Mouse (Mus musculus): ENCODE data around the gene Scai. TPM values are rescaled to one million over a fixed set of nuclear protein-coding genes. Genes with fewer than 3 reads are reported as not detected.
"Not testable (repeated sequence)": the region's sequence is repeated elsewhere in the genome, so short reads cannot be mapped to it uniquely, and the experiment has no call there.

Gene Scai
- polyA plus RNA-seq (2014; fragmentation: Nextera tagmentation; extraction: Ambion mirVana), result 12.1 and 16.6 TPM in 2 replicates

- Histone ChIP-seq H3K4me2 (replicated peaks; ENCODE audit: low read depth, low read length) (peak within 1 kb of the TSS; percentile 68), H3K27ac (ENCODE audit: low read length) (peak within 1 kb of the TSS; percentile 93), H3K9me3 (ENCODE audit: control insufficient read depth, low read depth, low read length) (no peaks in the 10 kb centered on the region), H3K4me1 (ENCODE audit: control insufficient read depth, insufficient read depth, low read length) (peaks cover 5% of the 10 kb centered on the region; the same call in 1 of the 2 replicates), H3K4me3 (ENCODE audit: low read depth, low read length) (peak within 1 kb of the TSS; percentile 81), H3K9ac (replicated peaks; ENCODE audit: low read depth, low read length) (peak within 1 kb of the TSS; percentile 54), H3K27me3 (ENCODE audit: control insufficient read depth, insufficient read depth, low read length) (no peaks in the 10 kb centered on the region), H3K36me3 (ENCODE audit: control insufficient read depth, insufficient read depth, low read length) (peaks cover 3% of the 10 kb centered on the region; the same call in 1 of the 2 replicates)
- peak; percentile 100 for ATAC-seq (ENCODE audit: insufficient number of reproducible peaks, insufficient read depth, low FRiP score, low read depth)
- under 1% methylated on average over 39 of the region's 41 CpGs for WGBS
Observed at GRCm38 (mm10) chr2:39190561-39191056, at the start of gene Scai. TSS of gene Scai (minus strand) at chr2:39190734.

GRCm38 (mm10) chr2:39226731-39227130, 36.2 kb upstream of the Scai start:
- no peak for ATAC-seq (ENCODE audit: insufficient number of reproducible peaks, insufficient read depth, low FRiP score, low read depth)
- Histone ChIP-seq H3K27ac (ENCODE audit: low read length) (peak overlapping the region; percentile 49; the same call in 1 of the 2 replicates), H3K27me3 (ENCODE audit: control insufficient read depth, insufficient read depth, low read length) (no peaks in the 10 kb centered on the region), H3K4me1 (ENCODE audit: control insufficient read depth, insufficient read depth, low read length) (peaks cover 7% of the 10 kb centered on the region; the same call in 1 of the 2 replicates), H3K9ac (replicated peaks; ENCODE audit: low read depth, low read length) (no peak overlapping the region), H3K36me3 (ENCODE audit: control insufficient read depth, insufficient read depth, low read length) (no peaks in the 10 kb centered on the region), H3K4me2 (replicated peaks; ENCODE audit: low read depth, low read length) (peak overlapping the region; percentile 48), H3K9me3 (ENCODE audit: control insufficient read depth, low read depth, low read length) (no peaks in the 10 kb centered on the region), H3K4me3 (ENCODE audit: low read depth, low read length) (peak overlapping the region; percentile 68)
- 30% methylated on average over 3 of the region's 3 CpGs for whole genome bisulfite sequencing

GRCm38 (mm10) chr2:39226019-39226640, 35.6 kb upstream of the Scai start, which contains the start of gene Ppp6c:
TSS of gene Ppp6c (minus strand) at chr2:39226451.
- Histone ChIP-seq H3K4me2 (replicated peaks; ENCODE audit: low read depth, low read length) (peak within 1 kb of the TSS; percentile 59), H3K9me3 (ENCODE audit: control insufficient read depth, low read depth, low read length) (no peaks in the 10 kb centered on the region), H3K4me1 (ENCODE audit: control insufficient read depth, insufficient read depth, low read length) (peaks cover 7% of the 10 kb centered on the region; the same call in 1 of the 2 replicates), H3K27ac (ENCODE audit: low read length) (peak within 1 kb of the TSS; percentile 93), H3K4me3 (ENCODE audit: low read depth, low read length) (peak within 1 kb of the TSS; percentile 68), H3K27me3 (ENCODE audit: control insufficient read depth, insufficient read depth, low read length) (no peaks in the 10 kb centered on the region), H3K9ac (replicated peaks; ENCODE audit: low read depth, low read length) (peak within 1 kb of the TSS; percentile 82), H3K36me3 (ENCODE audit: control insufficient read depth, insufficient read depth, low read length) (no peaks in the 10 kb centered on the region)
- under 1% methylated on average over 52 of the region's 56 CpGs for WGBS
- peak; percentile 98 for ATAC-seq (ENCODE audit: insufficient number of reproducible peaks, insufficient read depth, low FRiP score, low read depth)

GRCm38 (mm10) chr2:39225331-39226018, 34.9 kb upstream of the Scai start:
- 3% methylated on average over 29 of the region's 36 CpGs for WGBS

GRCm38 (mm10) chr2:39224621-39225020, 34.1 kb upstream of the Scai start:
- Histone ChIP-seq H3K9ac (replicated peaks; ENCODE audit: low read depth, low read length) (no peak overlapping the region), H3K27me3 (ENCODE audit: control insufficient read depth, insufficient read depth, low read length) (no peaks in the 10 kb centered on the region), H3K36me3 (ENCODE audit: control insufficient read depth, insufficient read depth, low read length) (no peaks in the 10 kb centered on the region), H3K27ac (ENCODE audit: low read length) (no peak overlapping the region), H3K4me3 (ENCODE audit: low read depth, low read length) (peak overlapping the region; percentile 68; the same call in 1 of the 2 replicates), H3K4me1 (ENCODE audit: control insufficient read depth, insufficient read depth, low read length) (peaks cover 7% of the 10 kb centered on the region; the same call in 1 of the 2 replicates), H3K4me2 (replicated peaks; ENCODE audit: low read depth, low read length) (peak overlapping the region; percentile 59), H3K9me3 (ENCODE audit: control insufficient read depth, low read depth, low read length) (no peaks in the 10 kb centered on the region)
- no peak for ATAC-seq (ENCODE audit: insufficient number of reproducible peaks, insufficient read depth, low FRiP score, low read depth)

More at GRCm38 (mm10) chr2:39225331-39226018, 34.9 kb upstream of the Scai start:
- Histone ChIP-seq H3K4me3 (ENCODE audit: low read depth, low read length) (peak overlapping the region; percentile 68), H3K4me2 (replicated peaks; ENCODE audit: low read depth, low read length) (peak overlapping the region; percentile 59), H3K9ac (replicated peaks; ENCODE audit: low read depth, low read length) (peak overlapping the region; percentile 82), H3K27ac (ENCODE audit: low read length) (peak overlapping the region; percentile 93)
- not testable (repeated sequence) for H3K9me3 ChIP-seq (ENCODE audit: control insufficient read depth, low read depth, low read length); H3K4me1 ChIP-seq (ENCODE audit: control insufficient read depth, insufficient read depth, low read length); H3K36me3 ChIP-seq (ENCODE audit: control insufficient read depth, insufficient read depth, low read length); H3K27me3 ChIP-seq (ENCODE audit: control insufficient read depth, insufficient read depth, low read length)
- ATAC-seq (ENCODE audit: insufficient number of reproducible peaks, insufficient read depth, low FRiP score, low read depth), result peak; percentile 43; the same call in 1 of the 2 replicates

- no peak overlapping the region for H3K9ac ChIP-seq (replicated peaks; ENCODE audit: low read depth, low read length)
- no peak for ATAC-seq (ENCODE audit: insufficient number of reproducible peaks, insufficient read depth, low FRiP score, low read depth)
- peaks cover 7% of the 10 kb centered on the region; the same call in 1 of the 2 replicates for H3K4me1 ChIP-seq (ENCODE audit: control insufficient read depth, insufficient read depth, low read length)
- no peak overlapping the region for H3K4me2 ChIP-seq (replicated peaks; ENCODE audit: low read depth, low read length)
- H3K27me3 ChIP-seq (ENCODE audit: control insufficient read depth, insufficient read depth, low read length), result no peaks in the 10 kb centered on the region
- no peaks in the 10 kb centered on the region for H3K36me3 ChIP-seq (ENCODE audit: control insufficient read depth, insufficient read depth, low read length)
- H3K9me3 ChIP-seq (ENCODE audit: control insufficient read depth, low read depth, low read length), result no peaks in the 10 kb centered on the region
- H3K27ac ChIP-seq (ENCODE audit: low read length), result no peak overlapping the region
- WGBS, result 97% methylated on average over 6 of the region's 6 CpGs
- H3K4me3 ChIP-seq (ENCODE audit: low read depth, low read length), result no peak overlapping the region
Observed at GRCm38 (mm10) chr2:39220010-39220409, 29.5 kb upstream of the Scai start.

- no peak for ATAC-seq (ENCODE audit: insufficient number of reproducible peaks, insufficient read depth, low FRiP score, low read depth)
- Histone ChIP-seq H3K4me2 (replicated peaks; ENCODE audit: low read depth, low read length) (no peak overlapping the region), H3K4me1 (ENCODE audit: control insufficient read depth, insufficient read depth, low read length) (no peaks in the 10 kb centered on the region), H3K9me3 (ENCODE audit: control insufficient read depth, low read depth, low read length) (no peaks in the 10 kb centered on the region), H3K4me3 (ENCODE audit: low read depth, low read length) (no peak overlapping the region), H3K9ac (replicated peaks; ENCODE audit: low read depth, low read length) (no peak overlapping the region), H3K36me3 (ENCODE audit: control insufficient read depth, insufficient read depth, low read length) (no peaks in the 10 kb centered on the region), H3K27me3 (ENCODE audit: control insufficient read depth, insufficient read depth, low read length) (no peaks in the 10 kb centered on the region), H3K27ac (ENCODE audit: low read length) (no peak overlapping the region)
- 76% methylated on average over 3 of the region's 3 CpGs for WGBS
Observed at GRCm38 (mm10) chr2:39219034-39219433, 28.5 kb upstream of the Scai start.

- Histone ChIP-seq H3K9me3 (ENCODE audit: control insufficient read depth, low read depth, low read length) (no peaks in the 10 kb centered on the region), H3K27ac (ENCODE audit: low read length) (no peak overlapping the region), H3K9ac (replicated peaks; ENCODE audit: low read depth, low read length) (no peak overlapping the region), H3K4me3 (ENCODE audit: low read depth, low read length) (no peak overlapping the region), H3K27me3 (ENCODE audit: control insufficient read depth, insufficient read depth, low read length) (no peaks in the 10 kb centered on the region), H3K4me2 (replicated peaks; ENCODE audit: low read depth, low read length) (no peak overlapping the region), H3K36me3 (ENCODE audit: control insufficient read depth, insufficient read depth, low read length) (no peaks in the 10 kb centered on the region), H3K4me1 (ENCODE audit: control insufficient read depth, insufficient read depth, low read length) (no peaks in the 10 kb centered on the region)
- ATAC-seq (ENCODE audit: insufficient number of reproducible peaks, insufficient read depth, low FRiP score, low read depth), result no peak
- 89% methylated on average over 4 of the region's 4 CpGs for WGBS
Observed at GRCm38 (mm10) chr2:39217150-39217549, 26.6 kb upstream of the Scai start.
